Mouse (Mus musculus): ENCODE data around the gene Riox2. TPM values are rescaled to one million over a fixed set of nuclear protein-coding genes. Genes with fewer than 3 reads are reported as not detected.
A peak's percentile ranks its signal among the peaks of the same experiment; 100 is the strongest.

The Riox2 gene
- total RNA-seq, 1 experiment from 2014 or later: 67.2 TPM

DNA sequence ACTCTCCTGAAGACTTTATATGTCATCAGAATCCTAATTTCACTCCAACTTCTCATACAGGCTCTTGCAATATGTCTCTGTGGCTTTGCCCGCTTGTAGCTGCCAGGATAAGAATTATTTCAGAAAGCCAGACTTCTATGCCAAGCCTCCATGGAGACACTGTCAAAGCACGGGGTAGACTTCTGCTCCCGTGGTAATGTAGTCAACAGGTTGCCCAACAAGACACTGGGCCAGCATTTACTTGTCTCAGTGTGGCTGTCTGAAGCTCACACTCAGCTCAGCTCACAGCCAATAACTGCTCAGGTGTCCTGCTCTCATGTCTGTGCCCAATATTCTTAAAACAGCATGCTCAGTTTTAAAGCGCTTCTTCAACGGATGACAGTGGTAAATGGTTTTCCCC, 43.6 kb downstream of the Riox2 start:
- no peak for ATAC-seq (replicated peaks; ENCODE audit: insufficient number of reproducible peaks, low FRiP score, low TSS enrichment, poor library complexity, severe bottlenecking)

DNA sequence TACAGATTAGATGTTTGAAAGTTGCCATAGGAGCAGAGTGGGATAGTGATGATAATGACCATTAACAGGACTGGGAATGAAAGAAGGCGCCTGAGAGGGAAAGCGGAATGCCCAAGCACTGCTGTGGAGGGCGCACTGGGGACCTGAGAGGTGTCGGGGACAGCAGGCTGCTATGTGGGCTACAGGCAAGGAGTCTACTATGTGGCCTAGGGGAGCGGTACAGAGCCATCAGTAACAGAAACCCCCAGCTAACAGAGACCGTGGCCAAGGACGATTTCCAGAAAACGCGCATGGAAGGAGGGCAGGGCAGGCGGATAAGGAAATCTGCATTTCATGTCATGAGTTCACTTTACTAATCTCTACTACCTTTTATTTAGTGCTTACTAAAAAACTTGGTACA, 45.4 kb downstream of the Riox2 start:
- no peak for ATAC-seq (replicated peaks; ENCODE audit: insufficient number of reproducible peaks, low FRiP score, low TSS enrichment, poor library complexity, severe bottlenecking)

DNA sequence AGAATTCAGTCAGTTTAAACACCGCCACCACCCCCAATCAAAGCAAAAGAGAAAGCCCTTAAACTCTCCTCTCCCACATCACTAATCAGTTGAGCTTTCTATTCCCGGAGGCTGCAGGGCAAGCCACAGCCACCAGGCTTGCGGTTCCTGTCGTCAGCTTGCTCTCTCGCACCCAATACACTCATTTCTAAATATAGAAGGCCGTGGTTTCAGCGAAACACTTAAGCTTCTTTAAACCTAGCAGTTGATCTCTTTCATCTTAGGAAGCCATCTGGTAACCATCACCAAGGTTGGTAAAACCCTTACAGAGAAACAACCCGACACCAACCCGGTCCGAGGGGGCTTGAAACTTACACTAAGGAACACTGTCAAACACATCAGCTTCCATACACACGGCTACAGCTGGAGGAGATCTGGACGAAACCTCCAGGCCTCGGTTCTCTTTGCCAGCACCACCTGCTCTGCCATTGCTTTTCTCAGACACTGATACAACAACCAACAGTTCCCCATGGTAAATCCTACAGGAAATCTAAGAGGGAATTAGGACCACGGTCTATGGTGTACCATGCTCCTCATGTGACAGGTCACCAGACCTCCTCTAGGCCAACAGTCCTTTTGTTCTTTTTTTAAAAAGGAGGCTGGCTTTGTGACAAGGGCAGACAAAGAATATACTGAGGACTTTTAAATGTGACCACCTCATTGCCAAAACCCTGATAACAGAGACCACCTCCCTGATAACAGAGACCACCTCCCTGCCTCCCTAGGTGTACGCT, 46.1 kb downstream of the Riox2 start:
- ATAC-seq (replicated peaks; ENCODE audit: insufficient number of reproducible peaks, low FRiP score, low TSS enrichment, poor library complexity, severe bottlenecking): peak; percentile 40; the same call in 1 of the 2 replicates

DNA sequence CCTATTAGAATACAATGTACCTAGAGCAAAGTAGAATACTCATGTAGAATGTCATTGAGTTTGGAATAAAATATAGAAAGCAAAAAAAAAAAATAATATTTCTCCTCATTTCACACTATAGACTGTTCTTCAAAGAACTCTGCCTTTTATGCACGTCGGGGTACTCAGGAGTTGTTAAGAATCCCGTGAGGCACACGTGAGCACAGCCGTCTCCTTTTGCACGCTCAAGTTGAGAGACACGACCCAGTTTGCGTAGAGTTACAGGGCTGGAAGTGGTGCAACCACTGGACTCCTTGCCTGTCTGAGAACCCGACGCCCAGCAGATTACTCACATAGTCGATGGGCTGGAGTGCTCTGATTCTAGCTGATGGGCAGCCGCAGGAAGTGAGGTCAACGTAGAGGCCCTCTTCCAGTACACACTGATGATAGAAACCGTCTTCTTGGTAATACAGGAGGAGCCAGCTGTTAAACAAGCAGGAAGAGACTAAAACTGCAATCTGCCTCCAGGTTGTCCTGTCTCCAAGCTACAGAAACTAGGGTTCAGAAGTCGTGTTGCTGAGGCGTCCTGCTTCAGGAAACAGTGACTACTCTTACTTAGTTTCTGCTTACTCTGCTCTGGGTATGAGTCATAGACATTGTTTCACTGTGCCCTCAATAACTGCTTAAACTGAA, 50.3 kb downstream of the Riox2 start:
- ATAC-seq (replicated peaks; ENCODE audit: insufficient number of reproducible peaks, low FRiP score, low TSS enrichment, poor library complexity, severe bottlenecking): no peak

DNA sequence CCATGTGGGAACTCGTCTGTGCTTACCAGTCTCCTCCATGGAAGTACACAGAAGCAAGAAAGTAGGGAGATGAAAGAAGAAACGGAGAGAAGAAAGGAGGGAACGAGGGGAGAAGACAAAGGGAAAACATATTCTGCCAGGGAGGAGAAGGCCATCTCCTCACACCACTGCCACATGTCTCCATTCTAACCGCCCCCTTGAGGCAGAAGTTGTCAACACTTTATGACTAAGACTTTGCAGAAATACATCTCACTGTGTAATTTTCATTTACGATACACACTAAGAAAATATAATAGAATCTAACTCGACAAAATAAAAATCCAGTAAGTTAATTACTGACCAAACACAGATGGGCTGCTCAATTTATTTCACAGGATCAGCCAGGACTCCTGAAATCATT, 55.4 kb downstream of the Riox2 start:
- ATAC-seq (replicated peaks; ENCODE audit: insufficient number of reproducible peaks, low FRiP score, low TSS enrichment, poor library complexity, severe bottlenecking): no peak

DNA sequence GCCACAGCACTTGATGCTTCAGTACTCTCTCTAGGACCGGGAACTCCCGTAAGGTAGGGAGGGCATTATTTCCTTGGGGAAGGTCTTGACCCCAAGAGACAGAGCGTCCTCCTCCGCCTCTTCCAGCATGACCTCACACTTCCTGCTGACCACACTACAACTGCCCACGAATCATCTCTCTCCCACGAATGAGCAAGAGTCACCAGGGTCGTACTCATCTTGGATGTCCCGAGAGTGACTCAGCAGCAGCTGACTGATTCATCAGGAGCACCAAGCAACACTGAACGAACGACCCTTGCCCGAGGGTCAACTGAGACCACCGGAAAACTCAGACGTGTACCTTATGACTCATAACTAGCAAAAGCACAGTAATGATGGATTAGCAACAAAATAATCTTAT, 58.0 kb downstream of the Riox2 start:
- ATAC-seq (replicated peaks; ENCODE audit: insufficient number of reproducible peaks, low FRiP score, low TSS enrichment, poor library complexity, severe bottlenecking): no peak

DNA sequence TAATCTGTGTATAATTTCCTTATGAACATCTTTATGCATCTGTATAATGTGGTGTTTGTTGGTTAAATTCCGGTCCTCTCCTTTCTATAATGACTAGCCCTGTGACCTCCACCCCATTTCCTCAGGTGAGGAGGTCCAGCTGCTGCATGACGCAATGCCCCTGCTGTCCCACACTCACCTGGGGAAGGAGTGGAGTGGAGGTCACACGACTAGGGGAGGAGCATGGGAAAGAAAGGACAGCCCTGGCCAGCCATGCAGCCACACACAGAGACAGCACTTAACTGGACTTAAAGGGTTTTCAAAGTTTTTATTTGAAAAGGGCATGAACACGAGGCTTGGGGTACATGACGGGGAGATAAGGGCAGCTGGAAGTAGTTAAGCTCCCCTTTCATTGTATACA, 59.7 kb downstream of the Riox2 start:
- ATAC-seq (replicated peaks; ENCODE audit: insufficient number of reproducible peaks, low FRiP score, low TSS enrichment, poor library complexity, severe bottlenecking): no peak

DNA sequence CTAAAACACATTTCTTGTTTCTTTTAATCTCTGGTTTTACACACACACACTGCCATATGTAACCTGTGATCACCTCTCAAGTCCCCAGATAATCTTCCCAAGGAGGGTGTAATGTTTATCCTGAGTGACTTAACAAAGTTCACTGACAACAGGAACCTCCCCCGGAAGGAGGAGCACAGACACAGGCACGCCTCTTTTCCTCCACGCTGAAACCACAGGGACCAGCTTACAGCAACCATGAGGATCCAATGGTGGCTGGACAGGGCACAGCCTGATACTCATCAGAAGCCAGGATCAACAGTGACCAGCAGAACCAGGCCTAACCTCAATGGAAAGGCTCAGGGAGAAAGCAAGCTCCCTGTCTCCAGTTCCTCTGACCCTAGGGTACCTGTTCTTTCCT, 61.0 kb downstream of the Riox2 start:
- ATAC-seq (replicated peaks; ENCODE audit: insufficient number of reproducible peaks, low FRiP score, low TSS enrichment, poor library complexity, severe bottlenecking): no peak

DNA sequence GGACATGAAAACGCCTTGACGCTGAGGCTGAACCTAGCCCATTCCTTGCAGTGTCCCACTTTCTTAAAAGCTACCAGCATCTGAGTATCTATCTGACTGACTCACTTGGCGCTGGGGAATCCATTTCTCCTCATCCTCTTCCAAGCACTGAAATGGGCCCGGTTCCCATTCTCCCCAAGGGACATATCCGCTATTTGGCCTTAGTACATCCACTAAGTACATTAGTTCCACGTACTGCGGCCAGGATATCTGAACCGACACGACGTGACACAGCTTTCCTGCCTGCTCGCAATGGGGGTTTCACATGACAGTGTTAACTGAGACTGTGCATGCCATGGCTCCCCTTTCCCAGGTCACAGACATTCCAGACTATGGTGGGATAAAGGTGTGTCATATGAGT, 62.8 kb downstream of the Riox2 start:
- ATAC-seq (replicated peaks; ENCODE audit: insufficient number of reproducible peaks, low FRiP score, low TSS enrichment, poor library complexity, severe bottlenecking): no peak

DNA sequence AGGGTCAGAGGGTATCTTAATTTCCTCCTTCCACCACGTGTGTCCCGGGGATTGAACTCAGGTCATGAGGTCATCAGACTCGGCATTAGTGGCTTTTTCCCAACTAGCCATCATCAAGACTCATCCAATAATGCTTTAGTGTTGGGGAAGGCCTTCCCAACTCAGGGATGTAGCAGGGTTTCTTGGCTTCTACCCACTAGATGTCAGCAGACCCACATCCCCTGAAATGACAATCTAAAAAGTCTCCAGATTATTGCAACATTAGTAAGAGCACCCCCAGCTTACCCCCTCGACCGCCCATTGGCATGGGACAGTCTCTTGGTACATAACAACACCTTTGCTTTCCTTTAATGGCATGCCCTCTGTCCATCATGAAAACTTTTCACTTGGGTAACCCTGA, 64.1 kb downstream of the Riox2 start:
- no peak for ATAC-seq (replicated peaks; ENCODE audit: insufficient number of reproducible peaks, low FRiP score, low TSS enrichment, poor library complexity, severe bottlenecking)

DNA sequence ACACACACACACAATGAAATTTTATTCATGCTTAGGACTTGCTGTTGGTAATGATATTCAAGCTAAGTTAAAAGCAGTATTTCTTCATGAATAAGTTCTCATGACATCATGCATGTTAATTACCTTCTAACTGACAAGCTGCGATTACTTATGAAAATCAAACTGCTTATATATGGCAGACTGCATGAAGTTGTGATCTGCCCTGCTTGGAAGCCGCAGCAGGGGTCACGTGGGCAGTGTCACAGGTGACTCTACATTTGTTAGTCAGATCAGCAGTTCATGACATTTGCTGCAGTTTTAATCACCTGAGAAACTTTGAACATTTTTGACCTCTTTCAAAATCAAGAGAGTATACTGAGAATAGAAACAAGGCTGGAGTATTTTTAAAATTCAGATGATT, 69.4 kb downstream of the Riox2 start:
- ATAC-seq (replicated peaks; ENCODE audit: insufficient number of reproducible peaks, low FRiP score, low TSS enrichment, poor library complexity, severe bottlenecking): no peak

DNA sequence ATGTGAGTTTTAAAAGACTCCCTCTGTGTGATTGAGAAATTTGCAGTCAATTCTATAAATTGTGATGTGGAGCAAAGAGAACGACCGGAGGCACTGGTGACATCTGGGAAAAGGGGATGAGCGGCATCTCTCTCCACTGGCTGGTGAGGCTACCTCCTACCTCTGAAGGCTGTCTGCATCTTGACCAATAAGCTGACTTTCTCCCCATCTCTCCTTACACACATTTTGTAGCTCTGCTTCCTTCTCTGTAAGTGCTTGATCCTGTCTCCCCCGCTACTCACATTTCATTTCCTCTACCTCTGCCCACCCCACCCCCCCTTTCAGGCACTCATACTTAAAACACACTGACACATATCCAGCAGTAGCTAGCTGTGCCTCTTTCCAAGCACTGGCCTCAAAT, 69.8 kb downstream of the Riox2 start:
- no peak for ATAC-seq (replicated peaks; ENCODE audit: insufficient number of reproducible peaks, low FRiP score, low TSS enrichment, poor library complexity, severe bottlenecking)

Other genes with a start within 250 kb of the Riox2 start
- not detected in 3 replicates for gene Olfr201, start 199.1 kb upstream of the Riox2 start, total RNA-seq (2017)
- not detected in 3 replicates for gene Olfr202, start 185.0 kb upstream of the Riox2 start, total RNA-seq (2017)
- not detected in 3 replicates for gene Olfr203, start 172.9 kb upstream of the Riox2 start, total RNA-seq (2017)
- gene Olfr204, start 153.5 kb upstream of the Riox2 start, total RNA-seq (2017): not detected in 3 replicates
- gene Olfr205, start 140.6 kb upstream of the Riox2 start, total RNA-seq (2017): not detected in 3 replicates
- not detected in 3 replicates for gene Olfr206, start 122.5 kb upstream of the Riox2 start, total RNA-seq (2017)
- not detected in 3 replicates for gene Olfr209, start 107.8 kb upstream of the Riox2 start, total RNA-seq (2017)
- not detected in 3 replicates for gene Gabrr3, start 64.4 kb upstream of the Riox2 start, total RNA-seq (2017)
- 43.5 to 49.4 TPM (median 45.0 TPM) in 3 replicates for gene Crybg3, start 129.2 kb downstream of the Riox2 start, total RNA-seq (2017)
- 0.38 to 1.2 TPM in 2 of 3 replicates, not detected in the other for gene Arl6, start 167.6 kb downstream of the Riox2 start, total RNA-seq (2017)